Mouse (Mus musculus) v-Abl transformed pro-B cells (cell line): ENCODE data around the gene Adam30.

Source experiments
- in situ Hi-C, 2 experiments: fragments of 400-800 bp; cut with MboI; formaldehyde crosslinking; loops; one replicate each; pipeline ENCODE4 v1.15.1; 2025; ENCODE audit not compliant: unreplicated experiment in 2 of 2

The Adam30 gene

GRCm38 (mm10) chr3:98180805-98181204 is 20.4 kb downstream of the Adam30 start:
- in situ Hi-C loops = no loop called here

- in situ Hi-C loops = no loop called here
These were observed 24.8 kb downstream of the Adam30 start for GRCm38 (mm10) chr3:98185163-98185714.

- in situ Hi-C loops = no loop called here
These were observed 27.3 kb downstream of the Adam30 start for GRCm38 (mm10) chr3:98187777-98188176.

- in situ Hi-C loops = no loop called here
These were observed 37.5 kb downstream of the Adam30 start for GRCm38 (mm10) chr3:98197711-98198532.

GRCm38 (mm10) chr3:98199747-98200146 is 39.3 kb downstream of the Adam30 start:
- in situ Hi-C loops = no loop called here

GRCm38 (mm10) chr3:98203282-98203681 is 42.9 kb downstream of the Adam30 start:
- in situ Hi-C loops = no loop called here

- in situ Hi-C loops = no loop called here
These were observed 46.5 kb downstream of the Adam30 start for GRCm38 (mm10) chr3:98206977-98207376.

- in situ Hi-C loops = no loop called here
These were observed 48.7 kb downstream of the Adam30 start for GRCm38 (mm10) chr3:98209161-98209560.

- in situ Hi-C loops = loop anchor here in 1 of 2 experiments (10.0 kb wide), 1 partner anchor 394 kb away; no protein-coding TSS in a partner anchor
These were observed 50.4 kb downstream of the Adam30 start for GRCm38 (mm10) chr3:98210860-98211259.

- in situ Hi-C loops = loop anchor here in 1 of 2 experiments (10.0 kb wide), 1 partner anchor 393 kb away; no protein-coding TSS in a partner anchor
These were observed 51.1 kb downstream of the Adam30 start for GRCm38 (mm10) chr3:98211301-98212081.
